Mouse (Mus musculus) heart, postnatal 36 days (tissue): Measurements from ENCODE around the gene Mmrn1. TPM values are rescaled to one million over a fixed set of nuclear protein-coding genes. Genes with fewer than 3 reads are reported as not detected.
A peak's percentile ranks its signal among the peaks of the same experiment; 100 is the strongest.
"Not testable (repeated sequence)": the region's sequence is repeated elsewhere in the genome, so short reads cannot be mapped to it uniquely, and the experiment has no call there.

Experiments used
- DNase-seq, 2 experiments: peaks; one replicate each; pipeline ENCODE4 v3.0.0; 2021 to 2022
- intact Hi-C: fragments of 180-260 bp; cut with DNase I; formaldehyde crosslinking; loops from one replicate; pipeline ENCODE4 v1.15.1; 2025
- total RNA-seq, 2 experiments: library from RNA; stranded (reverse); gene quantifications; 2 replicates each; pipeline ENCODE4 v1.2.3; 2021

Gene Mmrn1
- 1 to 10 TPM; 6.5 to 7.2 TPM for total RNA-seq

GRCm38 (mm10) chr6:60924676-60925075 lies at the start of gene Mmrn1:
Gene Mmrn1 (plus strand): TSS chr6:60924976.
- intact Hi-C loops, DNase-seq: not testable (repeated sequence)

- no peak for DNase-seq
- intact Hi-C loops: no loop called here
Measured at GRCm38 (mm10) chr6:60880362-60880761, 44.4 kb upstream of the Mmrn1 start.

- intact Hi-C loops: no loop called here
- DNase-seq: no peak
Measured at GRCm38 (mm10) chr6:60881534-60881933, 43.2 kb upstream of the Mmrn1 start.

DNA sequence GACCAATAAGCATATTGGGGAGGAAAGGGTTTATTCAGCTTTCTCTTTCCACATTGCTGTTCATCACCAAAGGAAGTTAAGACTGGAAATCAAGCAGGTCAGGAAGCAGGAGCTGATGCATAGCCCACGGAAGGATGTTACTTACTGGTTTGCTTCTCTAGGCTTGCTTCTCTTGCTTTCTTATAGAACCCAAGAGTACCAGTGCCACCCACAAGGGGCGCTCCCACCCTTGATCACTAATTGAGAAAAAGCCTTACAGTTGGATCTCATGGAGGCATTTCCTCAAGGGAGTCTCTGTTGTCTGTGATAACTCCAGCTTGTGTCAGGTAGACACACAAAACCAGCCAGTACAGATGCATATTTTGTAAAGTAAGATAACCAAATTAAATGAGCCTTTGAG lies 17.5 kb upstream of the Mmrn1 start:
- no peak for DNase-seq
- intact Hi-C loops: no loop called here

- intact Hi-C loops: loop anchor here (5.0 kb wide), 1 partner anchor 249 kb away; no protein-coding TSS in a partner anchor
- peak in 1 of 2 experiments; percentile 3 for DNase-seq
Measured at GRCm38 (mm10) chr6:60931364-60931763, 6.6 kb downstream of the Mmrn1 start.

- intact Hi-C loops: loop anchor here (5.0 kb wide), 1 partner anchor 253 kb away; no protein-coding TSS in a partner anchor
- no peak for DNase-seq
Measured at GRCm38 (mm10) chr6:60934835-60935234, 10.1 kb downstream of the Mmrn1 start.

- no peak for DNase-seq
- intact Hi-C loops: no loop called here
Measured at GRCm38 (mm10) chr6:60935448-60936130, 10.8 kb downstream of the Mmrn1 start.

DNA sequence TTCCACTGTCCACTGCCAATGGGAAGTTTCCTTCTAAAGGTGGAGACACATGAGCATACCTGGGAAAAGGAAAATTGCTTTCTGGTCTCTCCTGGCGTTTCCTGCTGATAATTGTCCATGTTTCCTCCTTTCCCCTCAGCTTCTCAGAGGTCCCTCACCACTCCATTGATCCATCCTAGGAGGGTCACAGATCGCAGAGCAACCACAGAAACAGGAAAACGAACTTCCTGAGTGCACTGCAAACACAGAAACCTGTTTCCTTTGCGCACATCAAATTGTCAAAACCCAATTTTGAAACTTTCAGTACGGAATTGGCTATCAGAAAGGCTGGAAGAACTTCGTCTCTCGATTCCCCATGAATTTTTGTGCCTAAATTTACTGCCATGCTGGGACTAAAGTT lies 19.4 kb downstream of the Mmrn1 start:
- no peak for DNase-seq

DNA sequence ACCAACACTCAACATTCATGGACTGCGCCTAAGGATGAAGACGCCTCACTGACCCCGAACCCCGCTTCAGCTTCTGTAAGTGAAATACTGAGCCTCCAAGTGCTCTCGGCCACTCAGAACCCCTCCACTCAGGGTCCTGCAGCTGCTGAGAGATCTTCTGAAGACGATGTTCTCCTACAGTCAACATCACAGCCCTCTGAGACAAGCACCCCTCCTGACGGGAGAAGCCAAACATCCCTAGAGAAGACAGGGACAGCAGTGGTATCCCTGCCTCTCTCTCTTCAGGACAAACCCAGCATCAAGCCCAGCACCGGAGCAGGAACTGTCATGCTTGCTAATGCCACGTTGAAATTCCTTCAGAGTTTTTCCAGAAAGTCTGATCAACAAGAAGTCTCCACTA lies 19.8 kb downstream of the Mmrn1 start:
- no peak for DNase-seq
- intact Hi-C loops: loop anchor here (5.0 kb wide), 1 partner anchor 387 kb away; no protein-coding TSS in a partner anchor

More for the DNA sequence above, 19.4 kb downstream of the Mmrn1 start:
- intact Hi-C loops: no loop called here

- peak in 1 of 2 experiments; percentile 14 for DNase-seq
- intact Hi-C loops: loop anchor here (2.0 kb wide), 1 partner anchor 268 kb away; no protein-coding TSS in a partner anchor
Measured at GRCm38 (mm10) chr6:60950415-60950814, 25.6 kb downstream of the Mmrn1 start.

DNA sequence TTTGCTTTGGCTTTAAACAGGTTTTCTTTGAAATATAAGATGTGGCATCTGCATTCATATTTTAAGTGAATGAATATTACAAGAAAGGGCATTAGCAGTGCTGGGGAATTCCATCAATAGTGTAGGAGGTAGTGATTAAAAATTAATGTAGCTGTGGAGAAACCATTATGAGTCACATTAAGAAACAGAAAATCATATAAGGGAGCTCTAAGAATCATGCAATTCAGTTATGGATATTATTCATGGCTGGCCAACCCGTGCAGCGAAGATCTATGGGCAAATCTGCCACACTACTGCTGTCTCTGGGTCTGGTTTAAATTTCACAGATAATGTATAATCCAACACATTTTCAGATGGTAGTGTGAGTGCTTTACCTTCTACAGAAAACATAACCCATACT lies 36.5 kb downstream of the Mmrn1 start:
- DNase-seq: no peak
- intact Hi-C loops: no loop called here

DNA sequence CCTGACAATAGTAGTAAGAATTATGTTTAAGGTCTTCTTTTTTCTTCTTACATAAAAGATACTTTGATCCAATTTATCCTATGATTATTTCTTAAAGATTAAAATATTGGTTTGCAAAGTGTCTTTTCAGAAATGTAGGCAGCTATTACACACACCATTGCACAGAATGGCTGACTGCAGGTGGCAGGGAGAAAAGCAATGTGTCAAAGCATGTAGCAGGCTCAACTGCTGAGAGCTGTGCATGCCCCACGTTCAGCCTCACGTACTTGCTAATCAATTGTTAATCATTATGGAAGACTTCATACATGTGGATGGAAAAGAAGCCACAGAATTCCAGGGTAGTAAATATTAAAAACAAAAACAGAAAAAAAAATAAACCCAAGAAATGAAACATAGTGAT lies 37.1 kb downstream of the Mmrn1 start:
- intact Hi-C loops: no loop called here
- no peak for DNase-seq

- DNase-seq: no peak
- intact Hi-C loops: no loop called here
Measured at GRCm38 (mm10) chr6:60962668-60963067, 37.9 kb downstream of the Mmrn1 start.

DNA sequence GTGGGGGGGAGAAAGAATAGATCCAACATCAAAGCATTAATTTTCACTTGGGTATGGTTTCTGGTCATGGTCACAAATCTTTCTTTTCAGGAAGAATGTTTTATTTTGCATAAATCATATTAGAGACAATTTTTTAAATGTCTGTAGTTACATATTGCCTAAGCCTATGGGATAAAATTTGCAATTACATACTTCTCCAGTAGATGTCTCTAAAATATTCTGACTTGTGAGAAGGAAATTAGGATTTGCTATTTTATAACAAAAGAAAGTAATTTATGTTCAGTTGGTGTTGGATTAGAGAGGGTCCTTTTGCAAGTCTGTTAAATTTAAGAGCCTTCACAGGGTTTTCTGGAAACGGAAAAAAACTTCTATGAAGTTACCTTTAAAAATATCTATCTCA lies 39.0 kb downstream of the Mmrn1 start:
- intact Hi-C loops: no loop called here
- DNase-seq: no peak

DNA sequence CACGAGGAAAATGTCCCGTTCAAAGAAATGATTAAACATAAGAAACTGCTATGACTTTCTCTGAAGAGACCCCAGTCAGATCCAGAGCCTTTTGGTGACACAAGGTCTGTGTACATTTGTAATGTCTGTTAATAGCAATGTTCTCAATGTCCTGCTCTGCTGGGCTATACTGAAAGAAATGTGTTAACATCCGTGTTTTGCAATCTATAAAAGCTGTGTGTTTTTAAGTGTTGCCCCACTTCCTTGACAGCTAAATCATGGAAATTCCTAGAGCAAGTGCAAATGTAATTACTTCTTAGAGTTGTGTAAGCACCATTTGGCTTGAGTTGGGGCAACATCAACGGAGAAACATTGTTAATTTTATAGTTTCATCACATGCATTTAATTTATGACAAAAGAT lies 42.2 kb downstream of the Mmrn1 start:
- no peak for DNase-seq
- intact Hi-C loops: no loop called here

- DNase-seq: no peak
- intact Hi-C loops: no loop called here
Measured at GRCm38 (mm10) chr6:60969407-60969806, 44.6 kb downstream of the Mmrn1 start.

- intact Hi-C loops: no loop called here
- no peak for DNase-seq
Measured at GRCm38 (mm10) chr6:60970811-60971210, 46.0 kb downstream of the Mmrn1 start.

DNA sequence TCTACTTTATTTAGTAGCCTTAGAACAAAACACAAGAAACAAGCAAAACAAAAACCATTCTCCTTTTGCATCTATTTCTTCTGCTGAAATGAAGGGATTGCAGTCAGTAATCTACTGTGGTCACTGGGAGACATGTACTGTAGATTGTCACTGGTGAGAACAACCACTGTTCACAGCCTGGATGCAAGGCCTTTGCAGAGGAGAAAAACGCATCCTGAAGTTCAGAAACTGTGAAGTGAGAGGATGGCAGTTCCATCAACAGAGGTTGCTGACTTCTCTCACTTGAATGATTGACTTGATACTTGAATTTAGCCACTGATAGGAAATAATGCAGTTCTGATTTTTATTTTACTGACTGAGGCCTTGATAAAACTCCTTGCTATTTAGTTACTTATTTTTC lies 53.8 kb downstream of the Mmrn1 start:
- no peak for DNase-seq
- intact Hi-C loops: no loop called here

- no peak for DNase-seq
- intact Hi-C loops: no loop called here
Measured at GRCm38 (mm10) chr6:60979039-60979438, 54.3 kb downstream of the Mmrn1 start.

GRCm38 (mm10) chr6:60984360-60984759 lies 59.6 kb downstream of the Mmrn1 start:
- intact Hi-C loops: no loop called here

GRCm38 (mm10) chr6:60985919-60986318 lies 61.1 kb downstream of the Mmrn1 start:
- intact Hi-C loops: loop anchor here (1.0 kb wide), 1 partner anchor 315 kb away; no protein-coding TSS in a partner anchor
- no peak for DNase-seq

More at GRCm38 (mm10) chr6:60984360-60984759, 59.6 kb downstream of the Mmrn1 start:
- DNase-seq: no peak

DNA sequence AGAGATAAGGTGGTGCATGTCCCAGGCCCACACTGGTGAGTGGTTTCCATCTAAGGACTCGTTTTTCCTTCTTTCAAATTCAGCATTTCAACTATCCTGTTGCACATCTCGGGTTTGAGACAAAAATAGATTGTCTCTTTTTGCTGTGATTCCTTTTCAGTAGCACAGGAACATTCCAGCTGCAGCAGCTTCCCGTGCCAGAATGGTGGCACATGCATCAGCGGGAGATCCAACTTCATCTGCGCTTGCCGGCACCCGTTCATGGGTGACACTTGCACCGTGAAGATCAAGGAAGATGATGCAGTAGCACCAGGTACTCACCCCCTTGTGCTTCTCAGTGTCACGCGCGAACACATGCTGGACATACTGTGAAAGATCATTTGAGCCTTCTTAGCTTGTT lies 62.1 kb downstream of the Mmrn1 start:
- no peak for DNase-seq
- intact Hi-C loops: loop anchor here (1.0 kb wide), 1 partner anchor 314 kb away; no protein-coding TSS in a partner anchor
